Mouse (Mus musculus) intestine, embryonic 15.5 days (tissue): ENCODE measurements around the gene Pak1. TPM values are rescaled to one million over a fixed set of nuclear protein-coding genes. Genes with fewer than 3 reads are reported as not detected.

ENCODE experiments used
- ATAC-seq: fragments of 200-750 bp; cut with Nextera tagmentation; 2 replicates; pipeline ENCODE4 v1.8.0; 2017; ENCODE audit warnings: moderate TSS enrichment, moderate library complexity
- H3K27ac ChIP-seq: fragments of 300-500 bp; sonication (generic); 2 replicates; pipeline ENCODE4 v1.5.1; 2015; ENCODE audit warnings: mild to moderate bottlenecking, inconsistent platforms
- H3K27me3 ChIP-seq: fragments of 300-500 bp; sonication (generic); replicated peaks from 2 replicates; pipeline ENCODE4 v1.6.1; 2015; ENCODE audit warnings: inconsistent platforms
- H3K36me3 ChIP-seq: fragments of 300-500 bp; sonication (generic); 2 replicates; pipeline ENCODE4 v1.6.1; 2015; ENCODE audit warnings: inconsistent platforms
- H3K4me1 ChIP-seq: fragments of 300-500 bp; sonication (generic); replicated peaks from 2 replicates; pipeline ENCODE4 v1.6.1; 2015; ENCODE audit warnings: inconsistent platforms
- H3K4me2 ChIP-seq: fragments of 300-500 bp; sonication (generic); replicated peaks from 2 replicates; pipeline ENCODE4 v1.6.1; 2015; ENCODE audit warnings: mild to moderate bottlenecking, inconsistent platforms
- H3K4me3 ChIP-seq: fragments of 300-500 bp; sonication (generic); replicated peaks from 2 replicates; pipeline ENCODE4 v1.5.1; 2015; ENCODE audit warnings: inconsistent platforms
- H3K9ac ChIP-seq: fragments of 300-500 bp; sonication (generic); 2 replicates; pipeline ENCODE4 v1.6.1; 2015; ENCODE audit warnings: inconsistent platforms
- H3K9me3 ChIP-seq: fragments of 300-500 bp; sonication (generic); 2 replicates; pipeline ENCODE4 v1.6.1; 2016; ENCODE audit warnings: inconsistent platforms
- WGBS: fragments of 180-500 bp; shearing (Covaris S2); methylation state at CpG from one replicate; pipeline ENCODE4 v1.1.7; 2015; 5-methylcytosine and 5-hydroxymethylcytosine counted together
- polyA plus RNA-seq: library from polyadenylated mRNA; unstranded; fragments of >200 nt; fragmentation: Nextera tagmentation; extraction: Ambion mirVana; gene quantifications from 2 replicates; pipeline ENCODE4 v1.2.1, GENCODE M21; 2015

Pak1 gene
- 32.7 and 33.0 TPM in 2 replicates for polyA plus RNA-seq

- Histone ChIP-seq H3K4me2 (peak within 1 kb of the TSS; percentile 98), H3K9me3 (no peaks in the 10 kb centered on the region), H3K27ac (peak within 1 kb of the TSS; percentile 87), H3K27me3 (0 out of 2 replicates have a peak, but pooled peaks cover 3% of the 10 kb centered on the region), H3K36me3 (no peaks in the 10 kb centered on the region), H3K4me3 (peak within 1 kb of the TSS; percentile 79), H3K4me1 (peaks cover 10% of the 10 kb centered on the region; the same call in 1 of the 2 replicates), H3K9ac (peak within 1 kb of the TSS; percentile 76)
- peak; percentile 89 for ATAC-seq
- whole genome bisulfite sequencing: 1% methylated on average over 36 of the region's 46 CpGs
These were observed at the start of gene Pak1 for GRCm38 (mm10) chr7:97788190-97788668. Pak1 (plus strand) TSS chr7:97788541.

GRCm38 (mm10) chr7:97740948-97741347 lies 47.4 kb upstream of the Pak1 start:
- peak; percentile 12; the same call in 1 of the 2 replicates for ATAC-seq
- no peak overlapping the region for H3K4me3 ChIP-seq
- H3K27me3 ChIP-seq: no peaks in the 10 kb centered on the region
- H3K4me2 ChIP-seq: no peak overlapping the region; the same call in 1 of the 2 replicates
- no peaks in the 10 kb centered on the region for H3K36me3 ChIP-seq
- H3K9ac ChIP-seq: no peak overlapping the region
- 49% methylated on average over 10 of the region's 10 CpGs for WGBS
- peaks cover 11% of the 10 kb centered on the region; the same call in 1 of the 2 replicates for H3K4me1 ChIP-seq
- H3K27ac ChIP-seq: no peak overlapping the region; the same call in 1 of the 2 replicates
- H3K9me3 ChIP-seq: no peaks in the 10 kb centered on the region

- Histone ChIP-seq H3K4me1 (peaks cover 11% of the 10 kb centered on the region; the same call in 1 of the 2 replicates), H3K4me2 (no peak overlapping the region), H3K9me3 (no peaks in the 10 kb centered on the region), H3K4me3 (no peak overlapping the region), H3K27me3 (no peaks in the 10 kb centered on the region), H3K9ac (no peak overlapping the region), H3K27ac (no peak overlapping the region), H3K36me3 (no peaks in the 10 kb centered on the region)
- no peak for ATAC-seq
- WGBS: 41% methylated on average over 1 of the region's 1 CpGs
These were observed 46.5 kb upstream of the Pak1 start for GRCm38 (mm10) chr7:97741756-97742291.

- H3K27ac ChIP-seq: no peak overlapping the region
- WGBS: 17% methylated on average over 3 of the region's 3 CpGs
- 0 out of 2 replicates have a peak, but pooled peaks cover 14% of the 10 kb centered on the region for H3K4me1 ChIP-seq
- no peak overlapping the region for H3K4me3 ChIP-seq
- no peaks in the 10 kb centered on the region for H3K9me3 ChIP-seq
- no peak overlapping the region for H3K9ac ChIP-seq
- H3K27me3 ChIP-seq: no peaks in the 10 kb centered on the region
- ATAC-seq: no peak
- no peaks in the 10 kb centered on the region for H3K36me3 ChIP-seq
- no peak overlapping the region for H3K4me2 ChIP-seq
These were observed 43.0 kb upstream of the Pak1 start for GRCm38 (mm10) chr7:97745299-97745698.

- ATAC-seq: no peak
- 68% methylated on average over 4 of the region's 4 CpGs for WGBS
- H3K27me3 ChIP-seq: no peaks in the 10 kb centered on the region
- H3K9me3 ChIP-seq: no peaks in the 10 kb centered on the region
- H3K27ac ChIP-seq: no peak overlapping the region
- H3K4me3 ChIP-seq: no peak overlapping the region
- H3K4me2 ChIP-seq: no peak overlapping the region
- no peak overlapping the region for H3K9ac ChIP-seq
- H3K36me3 ChIP-seq: no peaks in the 10 kb centered on the region
- 0 out of 2 replicates have a peak, but pooled peaks cover 10% of the 10 kb centered on the region for H3K4me1 ChIP-seq
These were observed 41.1 kb upstream of the Pak1 start for GRCm38 (mm10) chr7:97747176-97747707.

- no peaks in the 10 kb centered on the region for H3K9me3 ChIP-seq
- H3K36me3 ChIP-seq: no peaks in the 10 kb centered on the region
- H3K4me3 ChIP-seq: no peak overlapping the region
- H3K4me2 ChIP-seq: peak overlapping the region; percentile 48
- no peaks in the 10 kb centered on the region for H3K27me3 ChIP-seq
- no peak overlapping the region for H3K9ac ChIP-seq
- WGBS: 26% methylated on average over 28 of the region's 28 CpGs
- H3K4me1 ChIP-seq: 0 out of 2 replicates have a peak, but pooled peaks cover 10% of the 10 kb centered on the region
- peak; percentile 80 for ATAC-seq
- no peak overlapping the region for H3K27ac ChIP-seq
These were observed 40.4 kb upstream of the Pak1 start for GRCm38 (mm10) chr7:97747787-97748497.

GRCm38 (mm10) chr7:97748527-97749206 lies 39.7 kb upstream of the Pak1 start:
- H3K4me2 ChIP-seq: peak overlapping the region; percentile 51
- no peak overlapping the region for H3K4me3 ChIP-seq
- H3K27ac ChIP-seq: peak overlapping the region; percentile 62
- no peak overlapping the region for H3K9ac ChIP-seq
- peak; percentile 34 for ATAC-seq
- no peaks in the 10 kb centered on the region for H3K27me3 ChIP-seq
- H3K9me3 ChIP-seq: no peaks in the 10 kb centered on the region
- no peaks in the 10 kb centered on the region for H3K36me3 ChIP-seq
- 0 out of 2 replicates have a peak, but pooled peaks cover 10% of the 10 kb centered on the region for H3K4me1 ChIP-seq
- WGBS: 67% methylated on average over 10 of the region's 10 CpGs

- H3K4me2 ChIP-seq: peak overlapping the region; percentile 51
- no peaks in the 10 kb centered on the region for H3K36me3 ChIP-seq
- H3K27me3 ChIP-seq: no peaks in the 10 kb centered on the region
- peak; percentile 57 for ATAC-seq
- H3K9me3 ChIP-seq: no peaks in the 10 kb centered on the region
- H3K9ac ChIP-seq: no peak overlapping the region
- H3K4me1 ChIP-seq: 0 out of 2 replicates have a peak, but pooled peaks cover 10% of the 10 kb centered on the region
- 35% methylated on average over 19 of the region's 19 CpGs for WGBS
- H3K4me3 ChIP-seq: no peak overlapping the region
- H3K27ac ChIP-seq: peak overlapping the region; percentile 62
These were observed 38.8 kb upstream of the Pak1 start for GRCm38 (mm10) chr7:97749207-97750190.

GRCm38 (mm10) chr7:97756967-97757881 lies 31.1 kb upstream of the Pak1 start:
- Histone ChIP-seq H3K4me2 (0 out of 2 replicates have a peak overlapping the region, but pooled peaks have one; percentile 12), H3K36me3 (no peaks in the 10 kb centered on the region), H3K27me3 (no peaks in the 10 kb centered on the region), H3K9ac (no peak overlapping the region), H3K9me3 (no peaks in the 10 kb centered on the region), H3K4me1 (no peaks in the 10 kb centered on the region), H3K4me3 (no peak overlapping the region), H3K27ac (no peak overlapping the region)
- 57% methylated on average over 18 of the region's 18 CpGs for WGBS
- ATAC-seq: peak; percentile 75

GRCm38 (mm10) chr7:97764591-97764990 lies 23.8 kb upstream of the Pak1 start:
- H3K9me3 ChIP-seq: no peaks in the 10 kb centered on the region
- no peak for ATAC-seq
- H3K36me3 ChIP-seq: no peaks in the 10 kb centered on the region
- H3K4me1 ChIP-seq: 0 out of 2 replicates have a peak, but pooled peaks cover 5% of the 10 kb centered on the region
- 79% methylated on average over 11 of the region's 11 CpGs for WGBS
- no peak overlapping the region for H3K27ac ChIP-seq
- no peaks in the 10 kb centered on the region for H3K27me3 ChIP-seq
- H3K4me2 ChIP-seq: no peak overlapping the region
- no peak overlapping the region for H3K9ac ChIP-seq
- no peak overlapping the region for H3K4me3 ChIP-seq
